20 mouse cellular contexts compared by ENCODE assay signal in the genomic region with DNA sequence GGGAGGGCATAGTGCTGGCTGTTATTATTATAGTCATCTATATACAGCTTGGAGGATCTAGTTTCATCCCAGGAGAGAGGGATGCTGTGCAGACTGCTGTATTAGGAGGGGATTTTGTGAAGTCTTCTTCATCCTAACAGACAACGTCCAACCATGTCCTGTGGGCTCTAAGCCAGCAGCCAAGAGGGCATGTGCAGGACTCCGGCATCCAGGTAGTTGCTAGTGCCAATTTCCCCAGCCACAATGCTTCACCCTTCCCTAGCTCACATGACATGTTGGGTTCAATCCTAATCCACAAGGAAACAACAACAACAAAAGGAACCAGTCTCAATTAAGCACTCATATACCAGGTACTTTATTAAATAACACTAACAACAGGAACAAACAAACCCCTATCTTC. TPM values are rescaled to one million over a fixed set of nuclear protein-coding genes. Genes with fewer than 3 reads are reported as not detected.
DNase-seq lines count a peak whose midpoint lies in the region; TF ChIP-seq lines count a peak whose summit lies in the region.
"Had no signal": no experiment of that assay in that cellular context is flagged by ENCODE, and none has a peak within 500 bp of the region (broad histone marks: within the 10 kb centered on the region; RNA-seq: fewer than 3 reads in every experiment).

No protein-coding gene starts in this region.

- no peak for TF ChIP-seq CTCF in gastrocnemius, adult 2 months (IDR thresholded peaks at IDR 0.05)

- intact Hi-C loops in gastrocnemius, adult 2 months (cut with DNase I), result no loop called here
- intact Hi-C loops in gastrocnemius, postnatal 14 days (cut with DNase I; ENCODE audit: low total_unique reads), result no loop called here

- H3K4me3 ChIP-seq in gastrocnemius, adult 2 months, result no peak overlapping the region
- H3K4me3 ChIP-seq: embryonic facial prominence, embryonic 10.5 days; forebrain, embryonic 13.5 days; heart, adult 2 months; heart, embryonic 12.5 days; hindbrain, embryonic 15.5 days had no signal

- DNase-seq in cerebellum, adult 9-11 months, result peak; percentile 31
- DNase-seq in cerebellum, adult 11-12 months, result no peak
- DNase-seq in gastrocnemius, adult 2 months, result peak; percentile 37
- no peak for DNase-seq in gastrocnemius, postnatal 14 days
- DNase-seq in kidney, adult 9 months, result peak; percentile 50
- DNase-seq in kidney, adult 11 months, result no peak
- peak; percentile 55 to 71 for DNase-seq in kidney, postnatal 36 days
- no peak for DNase-seq in kidney, postnatal 4 days
- DNase-seq: adrenal gland, adult 8-10 months; adrenal gland, postnatal 36 days; B cell, adult 2 months; cerebellum, adult 11 months; forebrain, postnatal 0 days; gastrocnemius, postnatal 36 days; heart, adult 2 months; heart, postnatal 36 days had no signal

- H3K27ac ChIP-seq in gastrocnemius, adult 2 months, result no peak overlapping the region
- H3K27ac ChIP-seq: embryonic facial prominence, embryonic 10.5 days; forebrain, embryonic 13.5 days; heart, adult 2 months; hindbrain, embryonic 15.5 days had no signal

RNA-seq across cellular contexts. Expression of a gene that starts 15.8 kb away (rescaled TPM):
- total RNA-seq in gastrocnemius, adult 2 months (2021), result 10 to 100 TPM; 19.3 to 20.6 TPM
- total RNA-seq in gastrocnemius, postnatal 14 days (2021), result 10 to 100 TPM; 18.8 to 23.1 TPM

Comparison
In these comparisons a context has a peak if more than half of its experiments do, and no peak if none do; other contexts are left out.
1. DNase-seq: peak in cerebellum, adult 9-11 months (single experiment), gastrocnemius, adult 2 months (single experiment), kidney, adult 9 months (single experiment) and kidney, postnatal 36 days (2 of 2); none in cerebellum, adult 11-12 months (single experiment), gastrocnemius, postnatal 14 days (single experiment), kidney, adult 11 months (single experiment) and kidney, postnatal 4 days (0 of 2).